Mouse (Mus musculus): ENCODE results near the gene Slc41a2.

DNA sequence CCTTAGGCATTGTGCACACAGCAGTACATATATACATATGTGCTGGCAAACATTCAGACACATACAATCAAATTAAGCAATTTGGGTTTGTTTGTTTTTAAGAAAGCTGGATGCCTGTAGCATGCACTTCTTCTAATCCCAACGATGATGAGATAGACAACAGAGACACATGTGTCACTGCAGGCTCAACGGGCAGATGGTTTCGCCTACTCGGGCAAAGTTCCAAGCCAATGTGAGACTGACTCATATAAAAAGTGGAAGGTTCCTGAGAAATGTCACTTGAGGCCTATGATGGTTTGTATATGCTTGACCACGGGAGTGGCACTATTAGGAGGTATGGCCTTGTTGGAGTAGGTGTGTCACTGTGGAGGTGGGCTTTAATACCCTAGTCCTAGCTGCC is 5.5 kb upstream of the Slc41a2 start:
- TF ChIP-seq CTCF (IDR thresholded peaks at IDR 0.05; ENCODE audit: low read depth) (no peak), EP300 (IDR thresholded peaks at IDR 0.05; ENCODE audit: low read depth) (no peak)

All from liver, embryonic 14.5 days (tissue).